Mouse (Mus musculus) fat pad, adult 2 months (tissue): Measurements from ENCODE around the gene Cd300ld3.

Experiments used
- DNase-seq: peaks from one replicate; pipeline ENCODE4 v3.0.0-alpha.2; 2011; ENCODE audit warnings: low read depth, low spot score; ENCODE audit errors: extremely low read depth

Cd300ld3 gene

GRCm38 (mm10) chr11:115048259-115048658, at the start of gene Cd300ld3:
Gene Cd300ld3, minus strand, starts transcription at chr11:115048409.
- DNase-seq, result no peak

GRCm38 (mm10) chr11:115092140-115092539, 43.9 kb upstream of the Cd300ld3 start:
- DNase-seq, result no peak

- DNase-seq, result no peak
Observed at GRCm38 (mm10) chr11:115091362-115091901, 43.2 kb upstream of the Cd300ld3 start, which contains the start of gene Rab37. Gene Rab37, plus strand, starts transcription at chr11:115091431.

GRCm38 (mm10) chr11:115089853-115090252, 41.6 kb upstream of the Cd300ld3 start:
- DNase-seq, result no peak

GRCm38 (mm10) chr11:115086213-115086612, 38.0 kb upstream of the Cd300ld3 start:
- DNase-seq, result no peak

- no peak for DNase-seq
Observed at GRCm38 (mm10) chr11:115085064-115085463, 36.9 kb upstream of the Cd300ld3 start.

GRCm38 (mm10) chr11:115084595-115084994, 36.4 kb upstream of the Cd300ld3 start:
- no peak for DNase-seq

GRCm38 (mm10) chr11:115083376-115084139, 35.3 kb upstream of the Cd300ld3 start:
- no peak for DNase-seq

GRCm38 (mm10) chr11:115082196-115082595, 34.0 kb upstream of the Cd300ld3 start:
- DNase-seq, result no peak

- DNase-seq, result no peak
Observed at GRCm38 (mm10) chr11:115081373-115081772, 33.2 kb upstream of the Cd300ld3 start.

GRCm38 (mm10) chr11:115080886-115081285, 32.7 kb upstream of the Cd300ld3 start:
- DNase-seq, result no peak

GRCm38 (mm10) chr11:115078680-115079079, 30.5 kb upstream of the Cd300ld3 start:
- DNase-seq, result no peak

GRCm38 (mm10) chr11:115077436-115077835, 29.2 kb upstream of the Cd300ld3 start:
- no peak for DNase-seq

GRCm38 (mm10) chr11:115075859-115076258, 27.6 kb upstream of the Cd300ld3 start:
- DNase-seq, result no peak

- DNase-seq, result no peak
Observed at GRCm38 (mm10) chr11:115075407-115075806, 27.2 kb upstream of the Cd300ld3 start.

- DNase-seq, result no peak
Observed at GRCm38 (mm10) chr11:115073002-115073401, 24.8 kb upstream of the Cd300ld3 start.

GRCm38 (mm10) chr11:115071631-115072294, 23.6 kb upstream of the Cd300ld3 start:
- peak; percentile 1 for DNase-seq

GRCm38 (mm10) chr11:115071015-115071551, 22.9 kb upstream of the Cd300ld3 start:
- DNase-seq, result no peak

- DNase-seq, result no peak
Observed at GRCm38 (mm10) chr11:115066768-115067167, 18.6 kb upstream of the Cd300ld3 start.

GRCm38 (mm10) chr11:115062077-115062476, 13.9 kb upstream of the Cd300ld3 start, which contains the start of gene Cd300e:
Gene Cd300e, minus strand, starts transcription at chr11:115062177.
- DNase-seq, result no peak

GRCm38 (mm10) chr11:115059797-115060196, 11.6 kb upstream of the Cd300ld3 start:
- no peak for DNase-seq

- DNase-seq, result no peak
Observed at GRCm38 (mm10) chr11:115058701-115059100, 10.5 kb upstream of the Cd300ld3 start.
